Mouse (Mus musculus): Measurements from ENCODE around the gene Wfdc18.

DNA sequence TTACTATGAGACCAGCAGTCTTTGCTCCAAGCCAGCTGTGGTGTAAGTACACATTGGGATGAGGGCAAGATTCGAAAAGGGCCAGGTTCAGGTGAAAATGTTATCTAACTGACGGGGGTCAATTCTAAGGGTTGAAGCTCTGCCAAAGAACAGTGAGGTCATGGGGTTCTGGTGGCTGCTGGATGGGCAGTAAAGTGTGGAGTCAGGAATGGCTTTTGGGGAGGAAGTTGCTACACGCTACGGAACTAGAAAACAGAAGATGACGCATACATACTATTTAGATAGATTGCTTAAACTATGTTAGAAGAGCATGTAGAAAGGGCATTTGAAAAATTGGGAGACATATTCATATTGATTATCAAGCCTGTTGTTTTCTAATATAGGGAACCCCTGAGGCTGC, 45.3 kb upstream of the Wfdc18 start:
- no peak for TF ChIP-seq POLR2A (IDR thresholded peaks at IDR 0.05; ENCODE audit: low read depth, low read length)
- no peak for TF ChIP-seq CTCF (IDR thresholded peaks at IDR 0.05; ENCODE audit: extremely low read depth, insufficient read length, insufficient replicate concordance, low read depth, low read length)

Measured in small intestine, adult 2 months (tissue).